Mouse (Mus musculus) forebrain, embryonic 11.5 days (tissue): ENCODE measurements at regions not wholly inside any gene's neighbourhood (a gene's known extent, or its start where the extent isn't known, plus 50 kb on each side); places are given as distances from the start of the nearest gene placed in this dataset.
A peak's percentile ranks its signal among the peaks of the same experiment; 100 is the strongest.
"Not testable (repeated sequence)": the region's sequence is repeated elsewhere in the genome, so short reads cannot be mapped to it uniquely, and the experiment has no call there.

Source experiments
- ATAC-seq: fragments of 200-750 bp; cut with Nextera tagmentation; replicated peaks from 2 replicates; pipeline ENCODE4 v1.8.0; 2017; ENCODE audit warnings: moderate TSS enrichment; ENCODE audit not compliant: low FRiP score
- DNase-seq: peaks from one replicate; pipeline ENCODE4 v3.0.0-alpha.2; 2017; ENCODE audit warnings: low spot score
- H3K27ac ChIP-seq: fragments of 300-500 bp; sonication (generic); 2 replicates; pipeline ENCODE4 v1.5.1; 2014; ENCODE audit warnings: low read depth, low read length
- H3K27me3 ChIP-seq: fragments of 300-500 bp; sonication (generic); 2 replicates; pipeline ENCODE4 v1.6.1; 2014; ENCODE audit warnings: mild to moderate bottlenecking, low read length, mixed read lengths; ENCODE audit not compliant: control insufficient read depth, insufficient read depth
- H3K36me3 ChIP-seq: fragments of 300-500 bp; sonication (generic); 2 replicates; pipeline ENCODE4 v1.6.1; 2014; ENCODE audit warnings: mild to moderate bottlenecking, low read length, moderate library complexity, mixed read lengths; ENCODE audit not compliant: control insufficient read depth, insufficient read depth
- H3K4me1 ChIP-seq: fragments of 300-500 bp; sonication (generic); replicated peaks from 2 replicates; pipeline ENCODE4 v1.6.1; 2014; ENCODE audit warnings: low read length, mixed read lengths; ENCODE audit not compliant: control insufficient read depth, insufficient read depth
- H3K4me2 ChIP-seq: fragments of 300-500 bp; sonication (generic); 2 replicates; pipeline ENCODE4 v1.6.1; 2014; ENCODE audit warnings: low read depth, mild to moderate bottlenecking, low read length, moderate library complexity, mixed read lengths; ENCODE audit not compliant: severe bottlenecking
- H3K4me3 ChIP-seq: fragments of 300-500 bp; sonication (generic); 2 replicates; pipeline ENCODE4 v1.5.1; 2014; ENCODE audit warnings: low read depth, low read length
- H3K9ac ChIP-seq: fragments of 300-500 bp; sonication (generic); 2 replicates; pipeline ENCODE4 v1.6.1; 2014; ENCODE audit warnings: low read length
- H3K9me3 ChIP-seq: fragments of 300-500 bp; sonication (generic); 2 replicates; pipeline ENCODE4 v1.6.1; 2016; ENCODE audit warnings: low read length, mixed read lengths; ENCODE audit not compliant: control insufficient read depth
- WGBS: fragments of 180-500 bp; shearing (Covaris S2); extraction: QIAGEN DNeasy Blood & Tissue Kit; methylation state at CpG from one replicate; pipeline ENCODE4 v1.1.7; 2014; 5-methylcytosine and 5-hydroxymethylcytosine counted together

GRCm38 (mm10) chr8:20116785-20117184, 213.6 kb downstream of the Gm31371 start:
- not testable (repeated sequence) for H3K4me1 ChIP-seq, DNase-seq, H3K9me3 ChIP-seq, H3K9ac ChIP-seq, H3K4me3 ChIP-seq, H3K4me2 ChIP-seq, H3K27ac ChIP-seq, ATAC-seq, H3K36me3 ChIP-seq, H3K27me3 ChIP-seq
- WGBS: 72% methylated on average over 2 of the region's 2 CpGs

- not testable (repeated sequence) for H3K9me3 ChIP-seq, H3K4me3 ChIP-seq, H3K4me2 ChIP-seq, ATAC-seq, H3K27me3 ChIP-seq, H3K4me1 ChIP-seq, H3K36me3 ChIP-seq, H3K27ac ChIP-seq, H3K9ac ChIP-seq
- 76% methylated on average over 4 of the region's 4 CpGs for WGBS
- peak; percentile 16 for DNase-seq
These were observed 216.4 kb downstream of the Gm31371 start for GRCm38 (mm10) chr8:20119581-20119980.

- not testable (repeated sequence) for H3K4me2 ChIP-seq, H3K36me3 ChIP-seq, H3K27me3 ChIP-seq, H3K4me1 ChIP-seq, DNase-seq, ATAC-seq, H3K9ac ChIP-seq, H3K27ac ChIP-seq, H3K9me3 ChIP-seq, H3K4me3 ChIP-seq
- 89% methylated on average over 2 of the region's 2 CpGs for WGBS
These were observed 217.0 kb downstream of the Gm31371 start for GRCm38 (mm10) chr8:20120186-20120585.

- not testable (repeated sequence) for ATAC-seq, H3K9ac ChIP-seq, H3K9me3 ChIP-seq, H3K27ac ChIP-seq, H3K4me1 ChIP-seq, H3K27me3 ChIP-seq, H3K4me3 ChIP-seq, H3K36me3 ChIP-seq, H3K4me2 ChIP-seq
- DNase-seq: peak; percentile 37
- WGBS: 96% methylated on average over 10 of the region's 11 CpGs
These were observed 218.3 kb downstream of the Gm31371 start for GRCm38 (mm10) chr8:20121391-20121909.

GRCm38 (mm10) chr8:20122067-20122925, 219.1 kb downstream of the Gm31371 start:
- DNase-seq: peak; percentile 96
- ATAC-seq: peak; percentile 100
- H3K9me3 ChIP-seq, H3K27me3 ChIP-seq, H3K4me1 ChIP-seq, H3K27ac ChIP-seq, H3K36me3 ChIP-seq: not testable (repeated sequence)
- peak overlapping the region; percentile 75 for H3K9ac ChIP-seq
- 12% methylated on average over 56 of the region's 72 CpGs for WGBS
- H3K4me3 ChIP-seq: peak overlapping the region; percentile 47
- 0 out of 2 replicates have a peak overlapping the region, but pooled peaks have one; percentile 21 for H3K4me2 ChIP-seq

GRCm38 (mm10) chr8:20123545-20123944, 220.4 kb downstream of the Gm31371 start:
- not testable (repeated sequence) for H3K9me3 ChIP-seq, H3K9ac ChIP-seq, H3K4me3 ChIP-seq, H3K4me2 ChIP-seq, H3K4me1 ChIP-seq, H3K27me3 ChIP-seq, ATAC-seq, H3K27ac ChIP-seq, DNase-seq, H3K36me3 ChIP-seq
- WGBS: 92% methylated on average over 5 of the region's 5 CpGs

- not testable (repeated sequence) for H3K27ac ChIP-seq, DNase-seq, H3K9ac ChIP-seq, ATAC-seq, H3K4me2 ChIP-seq, H3K36me3 ChIP-seq, H3K4me1 ChIP-seq, H3K9me3 ChIP-seq, H3K27me3 ChIP-seq, H3K4me3 ChIP-seq
- no CpG with 5 or more reads among the region's 1 CpGs for WGBS
These were observed 227.4 kb downstream of the Gm15319 start for GRCm38 (mm10) chr8:20135626-20136025.

GRCm38 (mm10) chr8:20145436-20145835, 217.6 kb downstream of the Gm15319 start:
- not testable (repeated sequence) for H3K27me3 ChIP-seq, H3K4me3 ChIP-seq, H3K36me3 ChIP-seq, H3K4me1 ChIP-seq, ATAC-seq, H3K9ac ChIP-seq, H3K9me3 ChIP-seq, H3K4me2 ChIP-seq, H3K27ac ChIP-seq, DNase-seq
- WGBS: 83% methylated on average over 4 of the region's 4 CpGs
